Mouse (Mus musculus): ENCODE data around the gene Cdk2ap2.

DNA sequence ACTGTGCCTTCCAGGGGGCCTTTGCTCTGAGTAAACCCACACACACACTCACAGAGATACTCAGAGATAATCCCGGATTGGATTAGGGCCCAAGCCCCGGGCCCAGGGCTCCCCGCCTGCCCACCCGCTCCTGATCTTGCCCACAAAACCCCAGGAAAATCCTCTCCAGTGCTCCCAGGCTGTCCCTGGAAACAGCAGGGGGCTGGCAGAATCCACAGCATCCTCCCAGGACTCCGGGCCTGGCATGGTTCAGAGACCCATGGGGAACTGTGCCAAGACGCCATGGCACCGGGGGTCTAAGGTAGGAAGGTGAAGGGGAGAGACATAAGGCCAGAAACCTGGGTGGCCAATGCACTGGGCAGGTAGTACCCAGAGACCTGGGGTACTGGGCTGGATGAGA is 13.7 kb upstream of the Cdk2ap2 start:
- TF ChIP-seq CTCF (IDR thresholded peaks at IDR 0.05; ENCODE audit: low read depth) (no peak), EP300 (IDR thresholded peaks at IDR 0.05; ENCODE audit: low read depth) (no peak)

Data from heart, postnatal 0 days (tissue).